Mouse (Mus musculus) stomach, embryonic 14.5 days (tissue): Measurements from ENCODE around the gene Twnk. TPM values are rescaled to one million over a fixed set of nuclear protein-coding genes. Genes with fewer than 3 reads are reported as not detected.

ENCODE experiments used
- ATAC-seq: fragments of 200-750 bp; cut with Nextera tagmentation; 2 replicates; pipeline ENCODE4 v1.8.0; 2017; ENCODE audit warnings: low read depth, moderate TSS enrichment; ENCODE audit not compliant: insufficient number of reproducible peaks, insufficient read depth, low FRiP score
- H3K27ac ChIP-seq: fragments of 300-500 bp; sonication (generic); 2 replicates; pipeline ENCODE4 v1.5.1; 2014; ENCODE audit warnings: mild to moderate bottlenecking, low read length, moderate library complexity, mixed read lengths
- H3K27me3 ChIP-seq: fragments of 300-500 bp; sonication (generic); 2 replicates; pipeline ENCODE4 v1.6.1; 2014; ENCODE audit warnings: low read length, control low read depth, mixed read lengths; ENCODE audit not compliant: control insufficient read depth, insufficient read depth
- H3K36me3 ChIP-seq: fragments of 300-500 bp; sonication (generic); 2 replicates; pipeline ENCODE4 v1.6.1; 2014; ENCODE audit warnings: mild to moderate bottlenecking, control low read depth, low read length, moderate library complexity, mixed read lengths; ENCODE audit not compliant: control insufficient read depth, insufficient read depth
- H3K4me1 ChIP-seq: fragments of 300-500 bp; sonication (generic); 2 replicates; pipeline ENCODE4 v1.6.1; 2014; ENCODE audit warnings: low read length, control low read depth, mixed read lengths; ENCODE audit not compliant: control insufficient read depth, insufficient read depth
- H3K4me2 ChIP-seq: fragments of 300-500 bp; sonication (generic); replicated peaks from 2 replicates; pipeline ENCODE4 v1.6.1; 2014; ENCODE audit warnings: low read depth, low read length, control low read depth
- H3K4me3 ChIP-seq: fragments of 300-500 bp; sonication (generic); 2 replicates; pipeline ENCODE4 v1.5.1; 2014; ENCODE audit warnings: low read depth, low read length, control low read depth
- H3K9ac ChIP-seq: fragments of 300-500 bp; sonication (generic); replicated peaks from 2 replicates; pipeline ENCODE4 v1.6.1; 2014; ENCODE audit warnings: low read depth, mild to moderate bottlenecking, control low read depth, low read length, moderate library complexity, mixed read lengths
- H3K9me3 ChIP-seq: fragments of 300-500 bp; sonication (generic); 2 replicates; pipeline ENCODE4 v1.6.1; 2016; ENCODE audit warnings: low read depth, low read length, control low read depth; ENCODE audit not compliant: control insufficient read depth
- WGBS: fragments of 180-500 bp; shearing (Covaris S2); extraction: QIAGEN DNeasy Blood & Tissue Kit; methylation state at CpG from one replicate; pipeline ENCODE4 v1.1.7; 2014; 5-methylcytosine and 5-hydroxymethylcytosine counted together
- polyA plus RNA-seq: library from polyadenylated mRNA; unstranded; fragments of >200 nt; fragmentation: Nextera tagmentation; extraction: Ambion mirVana; gene quantifications from 2 replicates; pipeline ENCODE4 v1.2.1, GENCODE M21; 2014

Gene Twnk
- polyA plus RNA-seq, 1 experiment from 2014 or later: 15.3 TPM

DNA sequence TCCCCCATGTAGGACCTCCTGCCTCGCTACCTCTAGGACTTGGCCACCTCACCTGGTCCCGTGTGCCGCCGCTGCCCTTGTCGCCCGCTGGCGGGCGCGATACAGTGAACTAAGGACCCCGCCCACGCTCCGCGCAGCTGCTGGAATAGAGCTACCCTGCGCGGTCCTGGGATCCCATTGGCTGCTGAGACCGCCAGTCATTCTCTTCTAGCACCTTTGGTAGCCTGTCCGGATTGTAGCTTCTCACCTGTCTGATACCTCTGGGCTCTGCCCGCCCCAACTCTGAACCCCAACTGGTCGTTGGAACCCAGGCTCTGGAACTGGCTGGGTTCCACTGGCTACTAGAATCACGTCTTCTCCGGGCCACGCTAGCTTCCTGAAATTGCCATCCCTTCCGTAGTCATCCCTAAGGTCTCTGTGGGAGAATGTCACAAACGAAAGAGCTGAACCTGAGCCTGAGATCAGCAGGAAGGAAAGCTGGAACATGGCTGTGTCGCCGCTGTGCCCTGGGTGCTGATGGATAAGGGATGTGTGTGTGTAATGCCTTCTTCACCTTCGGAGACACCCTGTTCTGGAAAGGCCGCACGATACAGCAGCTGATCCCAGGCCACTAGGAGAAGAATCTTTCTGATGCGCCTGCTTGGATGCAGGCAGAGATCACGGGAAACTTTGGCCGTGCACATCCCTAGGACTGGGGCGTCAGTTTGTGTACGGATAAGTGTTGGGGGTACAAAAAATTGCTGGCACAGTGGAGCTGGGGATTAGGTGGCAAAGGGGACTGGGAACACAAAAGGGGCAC is 41.3 kb downstream of the Twnk start:
- Histone ChIP-seq H3K4me2 (peak overlapping the region; percentile 81), H3K4me3 (peak overlapping the region; percentile 45), H3K27me3 (0 out of 2 replicates have a peak, but pooled peaks cover 6% of the 10 kb centered on the region), H3K4me1 (peaks cover 13% of the 10 kb centered on the region), H3K27ac (peak overlapping the region; percentile 88), H3K9me3 (no peaks in the 10 kb centered on the region), H3K36me3 (no peaks in the 10 kb centered on the region; the same call in 1 of the 2 replicates), H3K9ac (peak overlapping the region; percentile 41; the same call in 1 of the 2 replicates)
- 2% methylated on average over 34 of the region's 34 CpGs for WGBS
- peak; percentile 56 for ATAC-seq

DNA sequence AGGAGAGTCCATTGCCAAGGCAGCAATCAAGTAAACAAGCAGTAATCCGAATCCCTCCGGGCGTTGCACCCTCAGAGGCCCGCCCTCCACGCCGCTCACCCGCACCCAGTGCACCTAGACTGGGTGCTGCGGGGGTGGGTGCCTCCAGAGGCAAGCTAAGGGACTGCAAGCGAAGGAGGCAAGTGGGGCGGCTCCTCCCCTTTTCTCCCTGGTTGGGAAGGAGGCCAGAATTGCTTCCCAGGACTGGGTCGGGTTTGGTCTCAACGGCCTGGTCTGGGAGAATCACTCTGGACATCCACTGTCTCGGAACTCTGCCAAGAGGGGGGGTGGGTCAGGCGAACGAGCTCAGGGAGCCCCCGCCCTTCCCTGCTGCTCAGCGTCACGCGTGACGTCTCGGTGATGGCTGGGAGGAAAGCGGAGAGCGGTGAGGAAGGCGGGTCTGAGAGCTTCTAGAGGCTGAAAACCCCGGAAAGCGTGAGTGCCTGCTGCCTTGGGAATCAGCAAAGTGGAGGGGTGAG is 42.0 kb downstream of the Twnk start, which contains the start of gene Sfxn3:
Sfxn3 (plus strand) TSS at position 87 of the 518 bp plus-strand sequence.
- ATAC-seq: peak; percentile 83
- WGBS: under 1% methylated on average over 26 of the region's 26 CpGs
- Histone ChIP-seq H3K4me3 (peak within 1 kb of the TSS; percentile 45), H3K9ac (peak within 1 kb of the TSS; percentile 41), H3K4me2 (peak within 1 kb of the TSS; percentile 81), H3K27me3 (0 out of 2 replicates have a peak, but pooled peaks cover 6% of the 10 kb centered on the region), H3K4me1 (peaks cover 13% of the 10 kb centered on the region), H3K36me3 (no peaks in the 10 kb centered on the region; the same call in 1 of the 2 replicates), H3K27ac (peak within 1 kb of the TSS; percentile 88), H3K9me3 (no peaks in the 10 kb centered on the region)

DNA sequence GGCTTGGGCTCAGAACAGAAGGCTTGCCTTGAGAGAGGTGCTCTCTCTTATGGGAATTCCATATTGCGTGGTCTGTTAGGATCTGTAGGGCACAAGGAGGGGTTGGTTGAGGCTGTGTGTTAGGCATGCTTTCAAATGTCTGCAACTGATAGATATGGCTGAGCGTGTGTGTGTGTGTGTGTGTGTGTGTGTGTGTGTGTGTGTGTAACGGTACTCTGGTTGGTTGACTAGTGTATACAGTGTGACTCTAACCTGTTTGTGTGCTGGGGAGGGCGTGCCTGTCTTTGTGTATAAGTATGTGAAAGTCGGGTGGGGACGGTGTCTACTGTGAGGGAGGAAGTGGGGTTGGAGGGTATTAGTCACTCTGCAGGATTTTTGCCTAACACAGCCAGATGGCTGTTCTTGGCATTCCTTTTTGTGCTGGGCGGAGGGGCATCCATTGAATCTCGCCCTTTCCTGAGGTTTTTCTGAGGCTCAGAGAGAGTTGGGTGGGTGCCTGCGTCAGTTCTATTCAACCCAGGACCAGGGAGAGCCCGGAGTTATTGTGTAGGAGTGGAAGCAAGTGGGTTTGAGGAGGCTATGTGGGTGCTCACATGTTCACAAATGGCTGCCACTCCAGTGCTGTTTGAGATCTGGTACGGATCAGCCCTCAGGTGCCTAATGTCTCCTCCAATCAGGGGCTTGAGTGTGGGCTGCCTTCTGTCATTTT is 42.6 kb downstream of the Twnk start:
- Histone ChIP-seq H3K27me3 (0 out of 2 replicates have a peak, but pooled peaks cover 6% of the 10 kb centered on the region), H3K9ac (peak overlapping the region; percentile 41), H3K4me3 (peak overlapping the region; percentile 45), H3K27ac (peak overlapping the region; percentile 88), H3K4me1 (peaks cover 13% of the 10 kb centered on the region), H3K36me3 (no peaks in the 10 kb centered on the region; the same call in none of the 2 replicates), H3K9me3 (no peaks in the 10 kb centered on the region), H3K4me2 (peak overlapping the region; percentile 81)
- WGBS: 18% methylated on average over 11 of the region's 11 CpGs
- ATAC-seq: peak; percentile 75

DNA sequence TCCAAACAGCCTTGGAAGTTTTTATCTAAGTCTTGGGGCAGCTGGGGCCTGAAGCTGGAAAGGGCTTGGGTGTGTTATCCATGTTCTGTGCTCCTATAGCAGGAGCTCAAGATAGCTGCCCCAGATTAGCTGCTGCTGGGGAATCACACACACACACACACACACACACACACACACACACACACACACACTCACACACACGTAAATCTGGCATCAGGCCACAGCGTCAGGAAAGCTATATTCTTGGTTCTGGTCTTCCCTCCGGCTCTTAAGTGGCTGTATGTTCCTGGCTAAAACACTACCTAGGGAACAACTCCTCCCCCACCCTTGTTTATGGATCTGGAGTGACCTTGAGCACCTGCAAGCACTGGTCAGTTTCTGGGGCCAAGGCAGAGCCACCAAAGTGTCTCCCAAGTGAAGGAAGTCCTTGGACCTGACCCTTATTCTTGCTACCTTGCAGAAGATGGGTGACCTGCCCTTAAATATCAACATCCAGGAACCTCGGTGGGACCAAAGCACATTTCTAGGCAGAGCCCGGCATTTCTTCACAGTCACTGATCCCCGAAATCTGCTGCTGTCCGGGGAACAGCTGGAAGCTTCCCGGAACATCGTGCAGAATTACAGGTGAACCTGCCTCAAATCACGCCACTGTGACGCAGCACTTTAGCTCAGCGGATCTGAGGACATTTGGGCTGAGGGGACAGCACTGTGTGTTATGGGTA is 43.3 kb downstream of the Twnk start:
- H3K4me2 ChIP-seq: peak overlapping the region; percentile 81
- H3K27me3 ChIP-seq: 0 out of 2 replicates have a peak, but pooled peaks cover 6% of the 10 kb centered on the region
- peak overlapping the region; percentile 41; the same call in 1 of the 2 replicates for H3K9ac ChIP-seq
- H3K4me3 ChIP-seq: peak overlapping the region; percentile 45; the same call in 1 of the 2 replicates
- peak overlapping the region; percentile 88 for H3K27ac ChIP-seq
- WGBS: 70% methylated on average over 12 of the region's 12 CpGs
- no peaks in the 10 kb centered on the region for H3K9me3 ChIP-seq
- H3K36me3 ChIP-seq: no peaks in the 10 kb centered on the region; the same call in none of the 2 replicates
- ATAC-seq: no peak
- peaks cover 13% of the 10 kb centered on the region for H3K4me1 ChIP-seq

DNA sequence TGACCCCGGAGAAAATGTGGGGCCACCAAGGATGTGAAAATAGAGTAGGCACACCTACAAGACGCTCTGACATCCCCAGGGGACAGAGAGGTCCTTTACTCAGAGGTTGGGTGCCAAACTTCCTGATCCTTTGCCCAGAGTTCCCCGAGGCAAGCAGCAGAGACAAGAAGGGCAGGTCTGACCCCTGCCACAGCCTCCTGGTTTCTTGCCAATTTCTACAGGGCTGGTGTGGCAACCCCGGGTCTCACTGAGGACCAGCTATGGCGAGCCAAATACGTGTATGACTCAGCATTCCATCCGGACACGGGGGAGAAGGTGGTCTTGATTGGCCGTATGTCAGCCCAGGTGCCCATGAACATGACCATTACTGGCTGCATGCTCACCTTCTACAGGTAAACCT is 44.1 kb downstream of the Twnk start:
- H3K4me1 ChIP-seq: peaks cover 13% of the 10 kb centered on the region
- H3K9me3 ChIP-seq: no peaks in the 10 kb centered on the region
- no peaks in the 10 kb centered on the region; the same call in none of the 2 replicates for H3K36me3 ChIP-seq
- H3K27me3 ChIP-seq: 0 out of 2 replicates have a peak, but pooled peaks cover 6% of the 10 kb centered on the region
- H3K4me2 ChIP-seq: no peak overlapping the region
- H3K27ac ChIP-seq: no peak overlapping the region
- no peak overlapping the region for H3K9ac ChIP-seq
- no peak overlapping the region for H3K4me3 ChIP-seq
- WGBS: 74% methylated on average over 9 of the region's 9 CpGs
- ATAC-seq: no peak

DNA sequence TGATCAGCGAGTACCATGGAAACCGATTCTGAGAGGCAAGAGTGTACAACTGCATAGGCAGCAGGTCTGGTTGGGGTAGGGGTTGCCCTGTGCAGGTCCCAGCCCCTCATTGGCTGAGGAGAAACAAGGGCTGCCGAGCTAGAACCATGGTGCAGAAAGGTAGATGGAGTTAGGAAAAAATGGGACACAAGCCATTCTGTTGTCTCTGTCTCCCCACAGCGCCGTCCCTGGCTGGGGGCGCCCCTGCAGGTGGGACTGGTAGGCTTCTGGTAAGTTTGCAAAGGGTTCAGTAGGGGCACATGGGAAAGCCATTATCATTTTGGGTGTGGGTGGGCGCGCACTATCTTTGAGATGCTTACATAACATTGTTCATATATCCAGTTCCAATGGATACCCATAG is 48.0 kb downstream of the Twnk start:
- Histone ChIP-seq H3K27ac (no peak overlapping the region), H3K4me3 (no peak overlapping the region), H3K4me1 (peaks cover 17% of the 10 kb centered on the region), H3K27me3 (no peaks in the 10 kb centered on the region), H3K9me3 (no peaks in the 10 kb centered on the region), H3K36me3 (peaks cover 7% of the 10 kb centered on the region), H3K9ac (no peak overlapping the region), H3K4me2 (no peak overlapping the region)
- ATAC-seq: no peak
- WGBS: 85% methylated on average over 8 of the region's 8 CpGs

DNA sequence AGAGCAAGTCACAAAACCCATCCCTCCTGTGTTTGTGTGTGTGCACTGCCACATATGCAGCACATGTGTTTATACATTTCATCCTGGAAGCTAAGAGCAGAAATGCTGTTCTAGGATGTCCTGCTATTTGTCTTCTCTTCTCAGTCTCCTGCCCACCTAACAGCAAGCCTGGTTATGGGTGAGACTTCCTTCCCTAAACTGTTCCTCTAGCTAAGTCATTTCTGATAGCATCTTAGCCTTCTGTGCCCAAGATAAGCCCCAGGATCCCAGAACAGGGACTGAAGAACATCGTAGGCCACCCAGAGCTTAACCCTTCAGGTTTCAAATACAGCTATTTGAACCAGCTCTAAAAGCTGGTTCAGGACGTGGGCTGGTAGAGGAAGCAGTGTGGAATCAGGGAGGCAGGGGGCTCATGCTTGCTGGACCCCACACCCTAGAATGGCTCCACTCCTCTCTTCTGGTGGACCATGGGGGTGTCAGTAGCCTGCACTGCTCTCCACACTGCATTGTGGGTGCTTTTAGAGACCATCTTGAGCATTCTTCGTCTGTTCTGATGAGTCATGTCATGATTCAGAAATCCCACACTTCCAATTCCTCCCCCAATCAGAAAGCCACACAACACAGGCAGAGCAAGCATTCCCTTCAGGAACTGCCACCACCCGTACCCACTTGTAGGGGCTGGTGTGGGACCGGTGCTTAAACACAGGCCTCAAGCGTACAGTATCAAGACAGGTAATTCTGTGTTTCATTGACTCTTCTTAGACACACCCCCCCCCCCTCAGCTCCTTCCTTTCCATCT is 49.6 kb downstream of the Twnk start:
- no peak overlapping the region for H3K4me3 ChIP-seq
- WGBS: 79% methylated on average over 6 of the region's 6 CpGs
- H3K36me3 ChIP-seq: peaks cover 7% of the 10 kb centered on the region
- no peaks in the 10 kb centered on the region for H3K9me3 ChIP-seq
- H3K9ac ChIP-seq: no peak overlapping the region
- H3K4me1 ChIP-seq: peaks cover 18% of the 10 kb centered on the region
- H3K27me3 ChIP-seq: no peaks in the 10 kb centered on the region
- ATAC-seq: no peak
- no peak overlapping the region for H3K27ac ChIP-seq
- H3K4me2 ChIP-seq: no peak overlapping the region
